Mouse (Mus musculus): ENCODE data around the gene Anp32e. TPM values are rescaled to one million over a fixed set of nuclear protein-coding genes. Genes with fewer than 3 reads are reported as not detected.

Anp32e gene
- 238 and 265 TPM in 2 replicates for polyA plus RNA-seq (2015; fragmentation: Nextera tagmentation; extraction: Ambion mirVana)

GRCm38 (mm10) chr3:95928658-95929503 lies at the start of gene Anp32e:
Gene Anp32e, plus strand, starts transcription at chr3:95929246.

GRCm38 (mm10) chr3:95881979-95882815 lies 46.8 kb upstream of the Anp32e start, which contains the start of gene Ciart:
Gene Ciart, minus strand, starts transcription at chr3:95882251.

GRCm38 (mm10) chr3:95891211-95892065 lies 37.6 kb upstream of the Anp32e start, which contains the start of gene BC028528:
Gene BC028528, minus strand, starts transcription at chr3:95892005.

GRCm38 (mm10) chr3:95893606-95894316 lies 35.3 kb upstream of the Anp32e start, which contains the start of gene Aph1a:
Gene Aph1a, plus strand, starts transcription at chr3:95893969.

GRCm38 (mm10) chr3:95904568-95904967 lies 24.5 kb upstream of the Anp32e start, which contains the start of gene Car14:
Gene Car14, minus strand, starts transcription at chr3:95904691.

GRCm38 (mm10) chr3:95995802-95996428 lies 66.9 kb downstream of the Anp32e start, which contains the start of gene Plekho1:
Gene Plekho1, minus strand, starts transcription at chr3:95996001.

Other genes starting within 250 kb of the Anp32e start
- gene Adamtsl4, start 241.3 kb upstream of the Anp32e start, polyA plus RNA-seq (2015; fragmentation: Nextera tagmentation; extraction: Ambion mirVana) = 1.9 and 3.0 TPM in 2 replicates
- gene Ecm1, start 189.7 kb upstream of the Anp32e start, polyA plus RNA-seq (2015; fragmentation: Nextera tagmentation; extraction: Ambion mirVana) = 26.6 and 30.1 TPM in 2 replicates
- gene Tars2, start 169.0 kb upstream of the Anp32e start, polyA plus RNA-seq (2015; fragmentation: Nextera tagmentation; extraction: Ambion mirVana) = 30.3 and 33.5 TPM in 2 replicates
- gene Rprd2, start 110.4 kb upstream of the Anp32e start, polyA plus RNA-seq (2015; fragmentation: Nextera tagmentation; extraction: Ambion mirVana) = 13.3 and 13.6 TPM in 2 replicates
- gene Prpf3, start 73.4 kb upstream of the Anp32e start, polyA plus RNA-seq (2015; fragmentation: Nextera tagmentation; extraction: Ambion mirVana) = 25.4 and 27.7 TPM in 2 replicates
- 226 and 236 TPM in 2 replicates for gene Mrps21, start 57.7 kb upstream of the Anp32e start, polyA plus RNA-seq (2015; fragmentation: Nextera tagmentation; extraction: Ambion mirVana)
- gene Ciart, start 47.0 kb upstream of the Anp32e start, polyA plus RNA-seq (2015; fragmentation: Nextera tagmentation; extraction: Ambion mirVana) = 0.75 and 1.0 TPM in 2 replicates
- 18.9 and 21.4 TPM in 2 replicates for gene BC028528, start 37.2 kb upstream of the Anp32e start, polyA plus RNA-seq (2015; fragmentation: Nextera tagmentation; extraction: Ambion mirVana)
- 18.8 and 19.8 TPM in 2 replicates for gene Aph1a, start 35.3 kb upstream of the Anp32e start, polyA plus RNA-seq (2015; fragmentation: Nextera tagmentation; extraction: Ambion mirVana)
- 0.22 and 0.42 TPM in 2 replicates for gene Car14, start 24.6 kb upstream of the Anp32e start, polyA plus RNA-seq (2015; fragmentation: Nextera tagmentation; extraction: Ambion mirVana)
- 16.2 and 21.1 TPM in 2 replicates for gene Plekho1, start 66.8 kb downstream of the Anp32e start, polyA plus RNA-seq (2015; fragmentation: Nextera tagmentation; extraction: Ambion mirVana)
- 23.9 and 26.4 TPM in 2 replicates for gene Vps45, start 129.2 kb downstream of the Anp32e start, polyA plus RNA-seq (2015; fragmentation: Nextera tagmentation; extraction: Ambion mirVana)
- gene Otud7b, start 175.3 kb downstream of the Anp32e start, polyA plus RNA-seq (2015; fragmentation: Nextera tagmentation; extraction: Ambion mirVana) = 11.7 and 13.6 TPM in 2 replicates
- gene Mtmr11, start 232.8 kb downstream of the Anp32e start, polyA plus RNA-seq (2015; fragmentation: Nextera tagmentation; extraction: Ambion mirVana) = 3.3 and 5.4 TPM in 2 replicates
- 77.0 and 80.7 TPM in 2 replicates for gene Sf3b4, start 243.1 kb downstream of the Anp32e start, polyA plus RNA-seq (2015; fragmentation: Nextera tagmentation; extraction: Ambion mirVana)